Mouse (Mus musculus): ENCODE data around the gene Large1. TPM values are rescaled to one million over a fixed set of nuclear protein-coding genes. Genes with fewer than 3 reads are reported as not detected.
A peak's percentile ranks its signal among the peaks of the same experiment; 100 is the strongest.
"Not testable (repeated sequence)": the region's sequence is repeated elsewhere in the genome, so short reads cannot be mapped to it uniquely, and the experiment has no call there.

The Large1 gene
- polyA plus RNA-seq, 1 experiment from 2014 or later = 4.1 TPM

DNA sequence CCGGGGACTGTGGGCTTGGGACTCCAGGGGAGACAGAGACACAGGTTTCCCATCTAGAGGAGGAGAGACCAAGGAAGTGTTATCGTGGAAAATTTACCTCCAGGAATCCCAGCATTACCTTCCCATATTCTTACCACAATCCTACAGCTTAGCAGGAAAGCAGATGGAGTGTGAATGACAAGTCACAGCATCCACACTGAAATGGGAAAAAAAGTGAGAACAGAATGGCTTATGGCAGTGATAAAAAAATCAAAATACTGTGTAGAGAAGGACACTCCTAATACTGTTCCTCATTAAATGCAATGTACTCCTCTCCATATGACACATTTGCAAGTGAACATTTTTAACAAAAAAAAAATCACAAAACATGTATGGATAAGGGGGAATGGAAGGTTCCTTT, 221.3 kb downstream of the Large1 start:
- no peak overlapping the region for H3K9ac ChIP-seq (ENCODE audit: low read depth, low read length)
- H3K4me2 ChIP-seq = no peak overlapping the region
- 76% methylated on average over 2 of the region's 2 CpGs for whole genome bisulfite sequencing
- H3K9me3 ChIP-seq (ENCODE audit: control insufficient read depth, low read length) = no peaks in the 10 kb centered on the region
- H3K36me3 ChIP-seq (ENCODE audit: control insufficient read depth, insufficient read depth, low read length) = no peaks in the 10 kb centered on the region
- ATAC-seq (replicated peaks; ENCODE audit: low FRiP score) = no peak
- no peak overlapping the region for H3K4me3 ChIP-seq (ENCODE audit: low read depth, low read length)
- no peaks in the 10 kb centered on the region for H3K27me3 ChIP-seq (replicated peaks; ENCODE audit: control insufficient read depth, insufficient read depth, low read length)
- H3K4me1 ChIP-seq (replicated peaks; ENCODE audit: control insufficient read depth, insufficient read depth, low read length) = no peaks in the 10 kb centered on the region
- no peak overlapping the region for H3K27ac ChIP-seq (ENCODE audit: low read depth, low read length)
- no peak for DNase-seq (ENCODE audit: low spot score)

DNA sequence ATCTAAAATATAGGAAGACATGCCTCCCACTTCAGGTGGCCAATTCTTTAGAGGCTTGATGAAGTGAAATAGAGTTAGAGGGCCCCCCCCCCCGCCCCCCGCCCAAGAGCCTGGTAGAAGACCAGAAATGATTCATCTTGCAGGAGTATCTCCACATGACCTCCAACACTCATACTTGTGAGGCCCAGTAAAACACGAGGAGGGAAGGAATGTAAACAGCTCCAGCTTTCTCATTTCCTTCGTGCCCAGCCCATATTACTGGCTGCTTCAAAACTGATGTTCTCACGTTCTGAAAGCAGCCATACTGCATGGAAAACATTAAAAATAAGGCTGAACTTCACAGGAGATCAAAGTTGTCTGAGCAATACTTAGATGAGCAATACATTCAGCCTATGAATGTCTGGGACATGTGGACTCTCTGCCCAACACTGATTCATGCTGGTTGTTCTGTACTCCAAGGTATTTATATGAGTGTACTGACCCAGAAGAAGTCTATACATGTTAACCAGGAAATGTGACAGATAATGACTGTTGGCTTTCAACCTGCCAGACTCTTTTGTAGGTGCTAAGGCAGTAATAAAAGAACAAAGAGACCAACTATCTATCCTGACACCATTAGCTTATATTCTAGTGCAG, 229.4 kb downstream of the Large1 start:
- Histone ChIP-seq H3K4me1 (replicated peaks; ENCODE audit: control insufficient read depth, insufficient read depth, low read length) (no peaks in the 10 kb centered on the region), H3K27me3 (replicated peaks; ENCODE audit: control insufficient read depth, insufficient read depth, low read length) (no peaks in the 10 kb centered on the region), H3K36me3 (ENCODE audit: control insufficient read depth, insufficient read depth, low read length) (no peaks in the 10 kb centered on the region), H3K9ac (ENCODE audit: low read depth, low read length) (no peak overlapping the region), H3K9me3 (ENCODE audit: control insufficient read depth, low read length) (no peaks in the 10 kb centered on the region), H3K4me2 (no peak overlapping the region), H3K4me3 (ENCODE audit: low read depth, low read length) (no peak overlapping the region), H3K27ac (ENCODE audit: low read depth, low read length) (no peak overlapping the region)
- DNase-seq (ENCODE audit: low spot score) = no peak
- no peak for ATAC-seq (replicated peaks; ENCODE audit: low FRiP score)
- WGBS = 62% methylated on average over 5 of the region's 5 CpGs

DNA sequence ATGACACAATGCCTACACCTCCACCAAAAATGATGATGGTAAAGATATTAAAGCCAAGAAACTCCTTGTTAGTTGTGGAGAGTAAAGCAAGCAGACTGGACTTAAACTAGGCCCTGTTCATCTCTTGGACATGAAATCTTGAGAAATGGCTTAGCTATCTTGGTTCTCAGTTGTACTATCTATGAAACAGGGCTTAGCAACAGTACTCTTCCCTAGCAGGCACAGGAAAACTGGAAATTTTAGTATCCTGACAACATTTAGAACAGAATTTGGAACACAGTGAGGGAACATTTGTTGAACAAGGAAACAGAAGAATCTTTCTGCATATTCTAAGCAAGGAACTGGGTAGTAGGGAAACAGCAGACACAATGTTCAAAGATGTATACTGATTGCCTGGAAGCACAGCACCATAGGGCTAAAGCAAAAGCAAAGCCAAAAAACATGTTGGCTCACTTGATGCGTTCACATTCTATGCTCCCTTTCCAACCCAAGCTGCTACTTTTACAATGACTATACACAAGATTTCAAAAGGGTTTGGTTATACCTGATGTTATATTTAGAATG, 240.9 kb downstream of the Large1 start:
- H3K9ac ChIP-seq (ENCODE audit: low read depth, low read length) = no peak overlapping the region
- no peaks in the 10 kb centered on the region for H3K36me3 ChIP-seq (ENCODE audit: control insufficient read depth, insufficient read depth, low read length)
- no peak overlapping the region for H3K4me2 ChIP-seq
- H3K4me3 ChIP-seq (ENCODE audit: low read depth, low read length) = no peak overlapping the region
- no peaks in the 10 kb centered on the region for H3K27me3 ChIP-seq (replicated peaks; ENCODE audit: control insufficient read depth, insufficient read depth, low read length)
- ATAC-seq (replicated peaks; ENCODE audit: low FRiP score) (no peak), DNase-seq (ENCODE audit: low spot score) (no peak)
- H3K9me3 ChIP-seq (ENCODE audit: control insufficient read depth, low read length) = no peaks in the 10 kb centered on the region
- no peaks in the 10 kb centered on the region for H3K4me1 ChIP-seq (replicated peaks; ENCODE audit: control insufficient read depth, insufficient read depth, low read length)
- no peak overlapping the region for H3K27ac ChIP-seq (ENCODE audit: low read depth, low read length)
- WGBS = 90% methylated on average over 1 of the region's 1 CpGs

DNA sequence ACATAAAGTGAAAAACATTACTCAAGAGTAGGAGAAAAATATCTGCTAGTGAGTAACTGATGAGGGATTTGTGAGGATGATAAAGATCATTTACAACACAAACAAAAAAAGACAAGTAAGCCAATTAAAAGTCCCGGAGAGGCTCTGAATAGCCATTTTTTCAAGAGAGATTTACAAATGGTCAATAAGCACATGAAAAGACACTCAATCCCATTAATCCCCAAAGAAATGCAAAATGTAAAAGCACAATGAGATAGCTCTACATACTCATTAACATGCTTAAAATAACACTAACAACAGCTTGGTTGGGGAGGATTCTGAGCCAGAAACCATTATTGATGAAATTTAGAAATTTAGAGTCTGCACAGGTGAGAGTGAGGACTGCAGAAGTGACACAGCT, 249.3 kb downstream of the Large1 start:
- H3K9ac ChIP-seq (ENCODE audit: low read depth, low read length) = no peak overlapping the region

DNA sequence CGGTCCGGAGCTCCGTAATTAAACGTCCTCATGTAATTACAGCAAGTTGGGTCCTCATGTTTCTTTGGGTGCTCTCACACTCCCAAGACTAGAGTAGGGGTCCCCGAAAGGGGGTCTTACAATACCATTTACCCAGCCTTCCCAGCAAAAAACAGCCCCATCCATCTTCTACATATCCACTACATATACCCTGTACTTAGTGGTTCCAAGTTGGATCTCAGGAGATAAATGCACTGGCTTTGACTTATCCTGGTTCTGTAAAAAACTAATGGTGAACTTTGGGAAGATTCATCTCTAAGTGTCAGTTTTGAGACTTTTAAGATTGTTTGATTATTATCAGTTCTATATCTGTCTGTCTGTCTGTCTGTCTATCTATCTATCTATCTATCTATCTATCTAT, 252.3 kb downstream of the Large1 start:
- H3K9ac ChIP-seq (ENCODE audit: low read depth, low read length) = no peak overlapping the region
- H3K4me3 ChIP-seq (ENCODE audit: low read depth, low read length) = no peak overlapping the region
- ATAC-seq (replicated peaks; ENCODE audit: low FRiP score) (no peak), DNase-seq (ENCODE audit: low spot score) (no peak)
- H3K9me3 ChIP-seq (ENCODE audit: control insufficient read depth, low read length) = no peaks in the 10 kb centered on the region
- 58% methylated on average over 5 of the region's 5 CpGs for WGBS
- no peaks in the 10 kb centered on the region for H3K27me3 ChIP-seq (replicated peaks; ENCODE audit: control insufficient read depth, insufficient read depth, low read length)
- peaks cover 6% of the 10 kb centered on the region for H3K4me1 ChIP-seq (replicated peaks; ENCODE audit: control insufficient read depth, insufficient read depth, low read length)
- H3K27ac ChIP-seq (ENCODE audit: low read depth, low read length) = no peak overlapping the region; the same call in 1 of the 2 replicates
- H3K4me2 ChIP-seq = no peak overlapping the region
- no peaks in the 10 kb centered on the region for H3K36me3 ChIP-seq (ENCODE audit: control insufficient read depth, insufficient read depth, low read length)

More for the DNA sequence above, 249.3 kb downstream of the Large1 start:
- Histone ChIP-seq H3K27me3 (replicated peaks; ENCODE audit: control insufficient read depth, insufficient read depth, low read length) (no peaks in the 10 kb centered on the region), H3K27ac (ENCODE audit: low read depth, low read length) (no peak overlapping the region), H3K4me1 (replicated peaks; ENCODE audit: control insufficient read depth, insufficient read depth, low read length) (peaks cover 3% of the 10 kb centered on the region; the same call in 1 of the 2 replicates), H3K36me3 (ENCODE audit: control insufficient read depth, insufficient read depth, low read length) (no peaks in the 10 kb centered on the region), H3K4me2 (no peak overlapping the region), H3K4me3 (ENCODE audit: low read depth, low read length) (no peak overlapping the region), H3K9me3 (ENCODE audit: control insufficient read depth, low read length) (no peaks in the 10 kb centered on the region)
- DNase-seq (ENCODE audit: low spot score) (no peak), ATAC-seq (replicated peaks; ENCODE audit: low FRiP score) (no peak)
- WGBS = 70% methylated on average over 1 of the region's 1 CpGs

DNA sequence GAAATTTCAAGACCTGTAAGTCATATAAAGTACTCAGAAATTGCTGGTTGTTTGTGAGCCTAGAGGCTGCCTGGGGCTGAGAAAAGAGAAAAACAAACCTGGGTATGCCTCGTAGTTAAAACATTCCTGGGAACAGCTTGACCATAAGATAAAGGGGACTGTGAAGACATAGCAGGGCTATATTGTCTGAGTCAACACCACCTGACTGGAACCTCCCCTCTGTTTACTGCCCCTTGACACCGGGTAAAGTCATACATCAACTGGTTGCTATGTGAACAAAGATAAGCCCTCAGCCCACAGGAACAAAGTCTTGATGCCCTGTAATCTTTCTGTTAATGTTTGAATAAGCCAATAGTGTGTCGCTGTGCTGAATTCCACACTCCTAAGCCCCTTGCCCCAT, 252.7 kb downstream of the Large1 start:
- not testable (repeated sequence) for H3K4me2 ChIP-seq; H3K4me3 ChIP-seq (ENCODE audit: low read depth, low read length); H3K36me3 ChIP-seq (ENCODE audit: control insufficient read depth, insufficient read depth, low read length); H3K27me3 ChIP-seq (replicated peaks; ENCODE audit: control insufficient read depth, insufficient read depth, low read length); H3K4me1 ChIP-seq (replicated peaks; ENCODE audit: control insufficient read depth, insufficient read depth, low read length); H3K9ac ChIP-seq (ENCODE audit: low read depth, low read length); H3K9me3 ChIP-seq (ENCODE audit: control insufficient read depth, low read length); DNase-seq (ENCODE audit: low spot score); H3K27ac ChIP-seq (ENCODE audit: low read depth, low read length)
- 0 out of 2 replicates have a peak, but pooled peaks have one; percentile 45 for ATAC-seq (replicated peaks; ENCODE audit: low FRiP score)
- 11% methylated on average over 3 of the region's 3 CpGs for WGBS

DNA sequence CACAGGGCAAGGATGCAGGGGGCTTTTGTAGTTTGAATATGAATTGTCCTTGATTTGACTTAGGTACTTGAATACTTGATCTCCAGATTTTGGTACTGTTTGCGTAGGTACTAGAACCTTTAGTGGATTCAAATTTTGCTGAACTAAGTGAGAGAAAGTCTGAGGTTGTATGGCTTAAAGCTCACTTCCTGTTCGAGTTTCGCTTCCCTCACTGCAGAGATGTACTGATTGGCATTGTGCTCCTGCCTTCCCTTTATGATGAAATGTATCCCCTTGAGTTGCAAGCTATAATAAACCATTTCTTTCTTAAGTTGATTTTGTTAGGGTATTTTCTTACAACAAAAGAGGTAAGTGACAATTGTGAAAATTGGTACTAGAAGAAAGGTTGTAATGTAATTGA, 253.8 kb downstream of the Large1 start:
- Histone ChIP-seq H3K27me3 (replicated peaks; ENCODE audit: control insufficient read depth, insufficient read depth, low read length) (no peaks in the 10 kb centered on the region), H3K36me3 (ENCODE audit: control insufficient read depth, insufficient read depth, low read length) (no peaks in the 10 kb centered on the region), H3K9me3 (ENCODE audit: control insufficient read depth, low read length) (no peaks in the 10 kb centered on the region), H3K4me3 (ENCODE audit: low read depth, low read length) (no peak overlapping the region), H3K4me1 (replicated peaks; ENCODE audit: control insufficient read depth, insufficient read depth, low read length) (peaks cover 6% of the 10 kb centered on the region), H3K27ac (ENCODE audit: low read depth, low read length) (no peak overlapping the region), H3K9ac (ENCODE audit: low read depth, low read length) (no peak overlapping the region), H3K4me2 (no peak overlapping the region)
- no peak for ATAC-seq (replicated peaks; ENCODE audit: low FRiP score)
- DNase-seq (ENCODE audit: low spot score) = no peak
- WGBS = 70% methylated on average over 3 of the region's 3 CpGs

DNA sequence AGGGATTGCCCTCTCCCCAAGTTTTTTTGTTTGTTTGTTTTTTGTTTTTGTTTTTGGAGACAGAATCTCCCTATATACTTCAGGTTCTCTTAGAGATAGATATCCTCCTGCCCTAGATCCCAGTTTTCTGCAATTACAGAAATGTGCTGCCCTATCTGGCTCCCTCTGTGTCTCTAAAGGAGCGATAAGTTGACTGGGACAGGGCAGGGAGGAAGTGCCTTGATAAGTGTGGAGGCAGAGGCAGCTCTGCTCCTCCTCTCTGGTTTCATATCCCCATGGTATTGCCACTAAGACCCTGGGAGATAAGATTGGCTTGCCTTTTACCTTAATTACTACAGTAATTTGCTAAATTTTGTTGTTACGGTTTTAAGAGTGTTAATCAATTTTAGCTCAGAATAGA, 256.4 kb downstream of the Large1 start:
- no peaks in the 10 kb centered on the region for H3K9me3 ChIP-seq (ENCODE audit: control insufficient read depth, low read length)
- H3K4me3 ChIP-seq (ENCODE audit: low read depth, low read length) = no peak overlapping the region
- no peak for DNase-seq (ENCODE audit: low spot score)
- H3K4me1 ChIP-seq (replicated peaks; ENCODE audit: control insufficient read depth, insufficient read depth, low read length) = peaks cover 6% of the 10 kb centered on the region
- 35% methylated on average over 2 of the region's 2 CpGs for WGBS
- no peak overlapping the region for H3K9ac ChIP-seq (ENCODE audit: low read depth, low read length)
- ATAC-seq (replicated peaks; ENCODE audit: low FRiP score) = peak; percentile 77; the same call in 1 of the 2 replicates
- no peak overlapping the region for H3K4me2 ChIP-seq
- no peak overlapping the region for H3K27ac ChIP-seq (ENCODE audit: low read depth, low read length)
- H3K27me3 ChIP-seq (replicated peaks; ENCODE audit: control insufficient read depth, insufficient read depth, low read length) = no peaks in the 10 kb centered on the region
- H3K36me3 ChIP-seq (ENCODE audit: control insufficient read depth, insufficient read depth, low read length) = no peaks in the 10 kb centered on the region

DNA sequence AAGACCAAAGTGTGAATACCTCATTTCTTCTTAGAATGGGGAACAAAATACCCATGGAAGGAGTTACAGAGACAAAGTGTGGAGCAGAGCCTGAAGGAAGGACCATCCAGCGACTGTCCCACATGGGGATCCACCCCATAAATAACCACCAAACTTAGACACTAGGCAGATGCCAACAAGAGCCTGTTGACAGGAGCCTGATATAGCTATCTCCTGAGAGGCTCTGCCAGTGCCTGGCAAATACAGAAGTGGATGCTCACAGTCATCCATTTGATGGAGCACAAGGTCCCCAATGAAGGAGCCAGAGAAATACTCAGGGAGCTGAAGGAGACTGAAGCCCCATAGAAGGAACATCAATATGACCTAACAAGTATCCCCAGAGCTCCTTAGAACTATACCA, 275.6 kb downstream of the Large1 start:
- ATAC-seq (replicated peaks; ENCODE audit: low FRiP score); H3K4me3 ChIP-seq (ENCODE audit: low read depth, low read length); H3K27ac ChIP-seq (ENCODE audit: low read depth, low read length): not testable (repeated sequence)

More for the DNA sequence above, 275.6 kb downstream of the Large1 start:
- H3K9me3 ChIP-seq (ENCODE audit: control insufficient read depth, low read length); H3K4me1 ChIP-seq (replicated peaks; ENCODE audit: control insufficient read depth, insufficient read depth, low read length); H3K27me3 ChIP-seq (replicated peaks; ENCODE audit: control insufficient read depth, insufficient read depth, low read length); H3K4me2 ChIP-seq; DNase-seq (ENCODE audit: low spot score); H3K36me3 ChIP-seq (ENCODE audit: control insufficient read depth, insufficient read depth, low read length); H3K9ac ChIP-seq (ENCODE audit: low read depth, low read length): not testable (repeated sequence)
- 80% methylated on average over 1 of the region's 1 CpGs for WGBS
